Mouse (Mus musculus): ENCODE data around the gene Dok4.

DNA sequence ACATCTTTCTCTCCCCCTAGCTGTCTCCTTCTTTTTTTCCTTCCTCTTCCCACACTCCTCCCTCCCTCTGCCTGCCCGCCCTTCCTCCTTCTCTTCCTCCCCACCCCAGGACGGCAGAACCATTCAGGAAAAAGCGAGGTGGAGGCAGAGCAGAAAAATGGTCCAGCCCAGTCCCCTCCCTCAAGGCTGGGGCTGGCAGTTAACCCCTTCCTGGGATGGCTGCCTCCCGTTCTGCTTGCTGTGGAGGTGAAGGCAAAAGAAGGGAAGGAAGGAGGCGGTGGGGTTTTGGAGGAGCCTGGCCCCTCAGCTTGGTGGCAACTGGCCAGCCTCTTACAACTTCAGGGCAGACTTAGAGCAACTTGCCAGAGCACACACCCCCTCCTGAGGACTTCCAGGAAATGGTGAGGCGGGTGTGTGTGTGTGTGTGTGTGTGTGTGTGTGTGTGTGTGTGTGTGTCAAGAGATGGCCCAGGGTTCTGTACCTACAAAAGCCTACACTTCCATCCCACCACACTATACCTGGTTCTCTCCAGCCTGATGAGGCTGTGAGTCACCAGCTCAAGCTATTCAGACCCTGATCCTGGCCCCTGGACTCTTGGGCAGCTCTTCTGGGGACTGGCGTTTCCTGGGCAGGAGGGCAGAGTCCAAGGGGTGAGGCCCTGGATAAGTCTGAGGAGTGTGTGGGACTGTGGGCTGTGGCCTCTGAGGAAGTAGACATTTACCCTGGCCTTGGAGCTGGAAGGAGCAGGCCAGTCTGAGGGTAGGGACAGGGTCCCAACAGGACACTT is 4.8 kb downstream of the Dok4 start:
- TF ChIP-seq TAL1 (conservative IDR thresholded peaks at IDR 0.05; ENCODE audit: low read depth, low read length) (no peak), GATA1 (IDR thresholded peaks at IDR 0.05; ENCODE audit: borderline replicate concordance, low read length) (no peak), CTCF (IDR thresholded peaks at IDR 0.05; ENCODE audit: low read depth, low read length) (no peak), GATA2 (IDR thresholded peaks at IDR 0.05; ENCODE audit: borderline replicate concordance, low read depth, low read length) (no peak), POLR2AphosphoS5 (IDR thresholded peaks at IDR 0.05; ENCODE audit: insufficient replicate concordance, low read depth, low read length) (no peak)
